In the genomic region with DNA sequence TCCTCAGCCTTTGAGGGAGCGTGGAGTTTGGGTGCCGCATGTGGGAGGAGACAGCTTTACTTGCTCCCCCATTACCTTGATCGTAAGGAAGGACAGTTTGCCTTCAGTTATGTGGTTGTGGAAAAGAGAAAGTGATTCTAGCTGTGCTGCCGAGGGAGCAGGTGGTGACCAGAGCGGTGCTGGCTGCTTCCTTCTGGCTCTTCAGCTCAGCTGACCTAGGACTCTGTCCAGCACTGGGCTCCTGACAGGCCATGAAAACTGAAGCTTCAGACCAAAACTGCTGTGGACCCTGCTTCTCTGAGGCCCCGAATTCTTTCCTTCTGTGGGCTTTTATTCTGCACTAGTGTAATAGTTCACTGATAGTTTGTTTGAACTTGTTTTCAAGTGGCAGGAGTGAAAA, we compare ENCODE assay signal across 13 mouse cellular contexts.
"Had no signal": no experiment of that assay in that cellular context is flagged by ENCODE, and none has a peak within 500 bp of the region (broad histone marks: within the 10 kb centered on the region; RNA-seq: fewer than 3 reads in every experiment).

No protein-coding gene starts in this region.

- H3K4me3 ChIP-seq: kidney, embryonic 15.5 days; left cerebral cortex, adult 2 months; liver, embryonic 13.5 days; midbrain, embryonic 13.5 days; stomach, embryonic 15.5 days had no signal

- H3K27ac ChIP-seq: kidney, embryonic 15.5 days; left cerebral cortex, adult 2 months; liver, embryonic 13.5 days; macrophage; midbrain, embryonic 13.5 days; stomach, embryonic 15.5 days had no signal

- ATAC-seq: midbrain, embryonic 13.5 days had no signal

- DNase-seq: kidney, postnatal 10 days; kidney, postnatal 36 days; layer of hippocampus, postnatal 36 days; liver, embryonic 13.5 days; lung, adult 2 months; right cerebral cortex, postnatal 14 days; right cerebral cortex, postnatal 4 days; thymus, postnatal 25 days had no signal

- H3K4me2 ChIP-seq: kidney, embryonic 15.5 days; liver, embryonic 13.5 days; midbrain, embryonic 13.5 days; stomach, embryonic 15.5 days had no signal

- H3K4me1 ChIP-seq: kidney, embryonic 15.5 days; liver, embryonic 13.5 days; midbrain, embryonic 13.5 days; stomach, embryonic 15.5 days had no signal

- H3K27me3 ChIP-seq: kidney, embryonic 15.5 days; liver, embryonic 13.5 days; midbrain, embryonic 13.5 days; stomach, embryonic 15.5 days had no signal

- H3K9ac ChIP-seq: kidney, embryonic 15.5 days; liver, embryonic 13.5 days; midbrain, embryonic 13.5 days; stomach, embryonic 15.5 days had no signal

- H3K9me3 ChIP-seq: kidney, embryonic 15.5 days; liver, embryonic 13.5 days; midbrain, embryonic 13.5 days; stomach, embryonic 15.5 days had no signal
